Mouse (Mus musculus) limb, embryonic 15.5 days (tissue): ENCODE measurements around the gene Ano6. TPM values are rescaled to one million over a fixed set of nuclear protein-coding genes. Genes with fewer than 3 reads are reported as not detected.

Experiments used
- ATAC-seq: fragments of 200-750 bp; cut with Nextera tagmentation; 2 replicates; pipeline ENCODE4 v1.8.0; 2017; ENCODE audit warnings: low read depth, moderate TSS enrichment; ENCODE audit not compliant: insufficient number of reproducible peaks, low FRiP score, low TSS enrichment
- H3K27ac ChIP-seq: fragments of 300-500 bp; sonication (generic); 2 replicates; pipeline ENCODE4 v1.5.1; 2015; ENCODE audit warnings: moderate library complexity, mild to moderate bottlenecking, inconsistent platforms
- H3K27me3 ChIP-seq: fragments of 300-500 bp; sonication (generic); 2 replicates; pipeline ENCODE4 v1.6.1; 2015; ENCODE audit warnings: inconsistent platforms
- H3K36me3 ChIP-seq: fragments of 300-500 bp; sonication (generic); 2 replicates; pipeline ENCODE4 v1.6.1; 2015; ENCODE audit warnings: inconsistent platforms
- H3K4me1 ChIP-seq: fragments of 300-500 bp; sonication (generic); 2 replicates; pipeline ENCODE4 v1.6.1; 2015; ENCODE audit warnings: inconsistent platforms
- H3K4me2 ChIP-seq: fragments of 300-500 bp; sonication (generic); 2 replicates; pipeline ENCODE4 v1.6.1; 2015; ENCODE audit warnings: mild to moderate bottlenecking, inconsistent platforms
- H3K4me3 ChIP-seq: fragments of 300-500 bp; sonication (generic); 2 replicates; pipeline ENCODE4 v1.5.1; 2015; ENCODE audit warnings: mild to moderate bottlenecking, inconsistent platforms
- H3K9ac ChIP-seq: fragments of 300-500 bp; sonication (generic); 2 replicates; pipeline ENCODE4 v1.6.1; 2015; ENCODE audit warnings: inconsistent platforms
- H3K9me3 ChIP-seq: fragments of 300-500 bp; sonication (generic); 2 replicates; pipeline ENCODE4 v1.6.1; 2016; ENCODE audit warnings: inconsistent platforms
- WGBS: fragments of 180-500 bp; shearing (Covaris S2); methylation state at CpG from one replicate; pipeline ENCODE4 v1.1.7; 2015; 5-methylcytosine and 5-hydroxymethylcytosine counted together
- polyA plus RNA-seq: library from polyadenylated mRNA; unstranded; fragments of >200 nt; fragmentation: Nextera tagmentation; extraction: Ambion mirVana; gene quantifications from 2 replicates; pipeline ENCODE4 v1.2.1, GENCODE M21; 2015

Ano6 gene
- polyA plus RNA-seq, 1 experiment from 2014 or later, result 50.3 TPM

- no peaks in the 10 kb centered on the region for H3K36me3 ChIP-seq
- H3K4me3 ChIP-seq, result no peak overlapping the region
- no peak for ATAC-seq
- no peaks in the 10 kb centered on the region for H3K4me1 ChIP-seq
- no peaks in the 10 kb centered on the region for H3K27me3 ChIP-seq
- 91% methylated on average over 10 of the region's 10 CpGs for WGBS
- no peak overlapping the region for H3K4me2 ChIP-seq
- no peak overlapping the region for H3K27ac ChIP-seq
- H3K9ac ChIP-seq, result no peak overlapping the region
- H3K9me3 ChIP-seq, result no peaks in the 10 kb centered on the region
Observed at GRCm38 (mm10) chr15:95875898-95876297, 85.3 kb downstream of the Ano6 start.

DNA sequence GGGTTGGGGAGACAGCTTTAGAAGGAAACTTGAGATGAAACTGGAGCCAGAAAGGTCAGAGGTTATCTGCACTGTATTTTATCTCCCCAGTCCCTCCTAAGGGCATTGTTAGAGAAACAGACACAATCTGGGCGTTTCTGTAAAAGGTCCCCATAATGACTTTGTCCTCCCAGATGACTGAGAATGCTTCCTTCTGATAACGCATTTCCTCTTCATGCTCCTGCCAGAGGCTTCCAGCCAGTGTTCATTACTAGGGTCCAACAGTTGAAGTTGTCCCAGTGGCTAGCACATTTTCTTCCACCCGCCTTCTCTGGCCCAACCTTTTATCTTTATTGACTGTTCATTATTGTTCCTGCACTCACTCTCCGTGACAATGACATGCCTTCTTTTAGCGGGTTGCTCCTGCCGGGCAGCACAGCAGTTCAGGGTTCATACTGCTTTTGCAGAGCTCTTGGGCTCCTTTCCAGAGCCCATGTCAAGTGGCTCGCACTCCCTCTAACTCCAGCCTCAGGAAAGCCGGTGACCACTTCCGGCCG lies 90.0 kb downstream of the Ano6 start:
- Histone ChIP-seq H3K36me3 (no peaks in the 10 kb centered on the region), H3K4me2 (no peak overlapping the region), H3K27ac (no peak overlapping the region), H3K9me3 (no peaks in the 10 kb centered on the region), H3K4me3 (no peak overlapping the region), H3K9ac (no peak overlapping the region), H3K4me1 (peaks cover 8% of the 10 kb centered on the region), H3K27me3 (no peaks in the 10 kb centered on the region)
- ATAC-seq, result no peak
- WGBS, result 50% methylated on average over 10 of the region's 10 CpGs

DNA sequence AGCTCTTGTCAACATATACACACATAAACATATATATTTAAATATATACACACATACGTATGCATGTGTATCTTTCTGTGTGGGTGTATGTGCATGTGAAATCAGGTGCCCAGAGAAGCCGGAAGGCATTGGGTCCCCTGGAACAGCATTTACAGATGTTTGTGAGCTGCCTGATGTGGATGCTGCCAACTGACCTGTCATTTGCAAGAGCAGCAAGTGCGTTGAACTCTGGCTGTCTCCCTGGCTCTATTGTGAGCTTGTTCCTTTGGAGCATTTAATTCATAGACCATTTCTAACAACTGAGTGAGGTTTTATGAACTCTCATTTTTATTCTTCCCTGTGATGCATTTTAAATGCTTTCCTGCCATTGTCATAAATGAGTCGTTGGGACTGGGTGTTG lies 91.8 kb downstream of the Ano6 start:
- H3K9me3 ChIP-seq, result no peaks in the 10 kb centered on the region
- peaks cover 23% of the 10 kb centered on the region for H3K4me1 ChIP-seq
- H3K36me3 ChIP-seq, result no peaks in the 10 kb centered on the region
- no peak overlapping the region for H3K4me2 ChIP-seq
- H3K9ac ChIP-seq, result no peak overlapping the region
- H3K27ac ChIP-seq, result no peak overlapping the region
- WGBS, result 84% methylated on average over 4 of the region's 4 CpGs
- no peaks in the 10 kb centered on the region for H3K27me3 ChIP-seq
- no peak overlapping the region for H3K4me3 ChIP-seq
- no peak for ATAC-seq

DNA sequence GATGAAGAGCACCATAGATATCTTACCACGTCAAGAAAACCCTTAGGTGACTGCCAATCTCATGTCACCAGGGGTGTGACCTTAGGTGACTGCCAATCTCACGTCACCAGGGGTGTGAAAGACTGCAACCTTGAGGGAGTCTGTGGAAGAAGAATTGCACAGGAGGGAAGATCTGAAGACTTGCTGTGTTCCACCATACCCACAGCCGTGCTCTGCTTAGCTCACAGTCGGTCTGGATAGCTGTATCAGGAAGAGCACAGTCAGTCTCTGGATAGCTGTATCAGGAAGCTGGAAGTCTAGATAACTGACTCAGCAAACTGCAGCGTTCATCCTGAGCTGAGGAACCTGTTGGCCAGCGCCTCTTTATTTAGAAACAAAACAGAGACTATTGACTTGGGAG lies 92.9 kb downstream of the Ano6 start:
- H3K4me3 ChIP-seq, result no peak overlapping the region
- no peak for ATAC-seq
- 81% methylated on average over 6 of the region's 6 CpGs for WGBS

DNA sequence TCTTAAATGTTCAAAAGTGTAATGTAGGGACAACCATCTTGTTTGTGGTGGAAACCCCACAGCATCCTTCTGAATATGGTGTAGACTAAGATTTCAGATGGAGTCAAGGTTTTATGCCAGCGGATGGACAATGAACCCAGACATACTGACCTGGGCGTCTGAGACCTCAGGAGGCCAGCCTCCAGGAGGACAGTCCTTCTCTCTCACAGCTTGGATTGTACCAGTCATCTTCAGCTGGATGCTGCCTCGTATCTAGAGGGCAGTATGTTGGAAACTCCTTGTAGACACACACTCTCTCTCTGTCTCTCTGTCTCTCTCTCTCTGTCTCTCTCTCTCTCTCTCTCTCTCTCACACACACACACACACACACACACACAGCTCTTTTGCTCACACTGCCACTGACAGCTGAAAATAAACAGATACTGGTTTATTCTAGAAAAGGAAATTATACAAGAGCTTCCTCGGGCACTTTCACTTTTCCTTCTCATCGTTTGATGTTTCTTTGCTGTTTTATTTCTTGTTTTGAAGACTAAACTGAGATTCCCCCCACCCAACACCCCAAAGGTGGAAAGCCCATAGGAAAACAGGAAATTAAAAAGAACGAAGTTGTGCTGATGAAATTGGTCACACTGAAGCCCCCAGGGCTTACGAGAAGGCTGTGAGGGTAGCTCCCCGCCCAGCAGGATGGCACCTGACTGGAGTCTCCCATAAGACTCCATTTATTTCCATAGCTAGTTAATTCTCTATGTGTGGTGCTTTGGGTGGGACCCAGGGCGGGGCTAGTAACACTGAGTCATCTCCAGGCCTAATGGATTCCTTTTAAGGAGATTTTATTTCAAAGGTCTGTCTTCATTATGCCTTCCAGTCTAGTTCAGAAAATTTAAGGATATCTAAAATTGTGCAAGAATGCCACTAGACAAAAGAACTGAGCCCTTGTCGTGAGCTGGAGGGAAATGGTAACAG lies 94.3 kb downstream of the Ano6 start:
- no peak overlapping the region for H3K4me2 ChIP-seq
- no peak overlapping the region for H3K9ac ChIP-seq
- no peak overlapping the region for H3K27ac ChIP-seq

More for the DNA sequence above, 92.9 kb downstream of the Ano6 start:
- no peak overlapping the region for H3K9ac ChIP-seq
- no peaks in the 10 kb centered on the region for H3K27me3 ChIP-seq
- H3K9me3 ChIP-seq, result no peaks in the 10 kb centered on the region
- no peak overlapping the region for H3K4me2 ChIP-seq
- no peaks in the 10 kb centered on the region for H3K36me3 ChIP-seq
- H3K4me1 ChIP-seq, result peaks cover 24% of the 10 kb centered on the region
- H3K27ac ChIP-seq, result no peak overlapping the region

GRCm38 (mm10) chr15:95885953-95886820 lies 95.5 kb downstream of the Ano6 start:
- no peaks in the 10 kb centered on the region for H3K27me3 ChIP-seq
- H3K4me2 ChIP-seq, result no peak overlapping the region
- H3K9me3 ChIP-seq, result no peaks in the 10 kb centered on the region
- H3K27ac ChIP-seq, result peak overlapping the region; percentile 61
- H3K9ac ChIP-seq, result no peak overlapping the region
- no peak overlapping the region for H3K4me3 ChIP-seq
- peaks cover 24% of the 10 kb centered on the region for H3K4me1 ChIP-seq
- H3K36me3 ChIP-seq, result no peaks in the 10 kb centered on the region
- ATAC-seq, result no peak
- WGBS, result 50% methylated on average over 18 of the region's 18 CpGs

More for the DNA sequence above, 94.3 kb downstream of the Ano6 start:
- WGBS, result 73% methylated on average over 10 of the region's 10 CpGs
- H3K4me3 ChIP-seq, result no peak overlapping the region
- no peaks in the 10 kb centered on the region for H3K36me3 ChIP-seq
- peaks cover 24% of the 10 kb centered on the region for H3K4me1 ChIP-seq
- H3K9me3 ChIP-seq, result no peaks in the 10 kb centered on the region
- no peaks in the 10 kb centered on the region for H3K27me3 ChIP-seq
- ATAC-seq, result no peak

GRCm38 (mm10) chr15:95887365-95887764 lies 96.7 kb downstream of the Ano6 start:
- Histone ChIP-seq H3K36me3 (no peaks in the 10 kb centered on the region), H3K27me3 (no peaks in the 10 kb centered on the region), H3K4me1 (peaks cover 24% of the 10 kb centered on the region), H3K9ac (no peak overlapping the region), H3K9me3 (no peaks in the 10 kb centered on the region), H3K4me3 (no peak overlapping the region), H3K27ac (0 out of 2 replicates have a peak overlapping the region, but pooled peaks have one; percentile 27), H3K4me2 (no peak overlapping the region)
- WGBS, result 42% methylated on average over 5 of the region's 5 CpGs
- no peak for ATAC-seq

GRCm38 (mm10) chr15:95888556-95888955 lies 97.9 kb downstream of the Ano6 start:
- H3K4me2 ChIP-seq, result no peak overlapping the region
- no peak overlapping the region for H3K4me3 ChIP-seq
- no peaks in the 10 kb centered on the region for H3K27me3 ChIP-seq
- 82% methylated on average over 5 of the region's 5 CpGs for WGBS
- no peak overlapping the region for H3K27ac ChIP-seq
- peaks cover 29% of the 10 kb centered on the region for H3K4me1 ChIP-seq
- no peaks in the 10 kb centered on the region for H3K36me3 ChIP-seq
- H3K9me3 ChIP-seq, result no peaks in the 10 kb centered on the region
- H3K9ac ChIP-seq, result no peak overlapping the region
- no peak for ATAC-seq

DNA sequence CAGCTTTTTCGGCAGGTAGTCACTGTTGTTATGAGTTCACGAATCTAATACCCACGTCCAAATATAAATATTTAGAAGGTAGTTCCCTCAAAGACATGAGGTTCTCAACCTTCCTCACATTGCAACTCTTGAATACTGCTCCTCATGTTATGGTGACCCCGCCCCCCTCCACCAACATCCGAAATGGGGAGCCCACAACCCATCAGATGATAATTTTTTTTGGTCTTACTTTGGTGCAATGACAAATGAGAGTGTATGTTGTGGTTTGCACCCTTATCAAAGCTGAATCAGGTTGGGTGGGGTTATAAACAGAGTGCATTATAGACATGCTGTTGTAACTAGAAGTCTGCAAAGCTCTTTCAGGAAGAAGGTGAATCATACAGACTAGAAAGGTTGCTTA lies 99.7 kb downstream of the Ano6 start:
- ATAC-seq, result no peak
- Histone ChIP-seq H3K4me3 (no peak overlapping the region), H3K36me3 (0 out of 2 replicates have a peak, but pooled peaks cover 3% of the 10 kb centered on the region), H3K9me3 (no peaks in the 10 kb centered on the region), H3K27ac (no peak overlapping the region), H3K27me3 (no peaks in the 10 kb centered on the region), H3K4me2 (no peak overlapping the region), H3K9ac (no peak overlapping the region), H3K4me1 (peaks cover 23% of the 10 kb centered on the region)
- 92% methylated on average over 5 of the region's 5 CpGs for WGBS

DNA sequence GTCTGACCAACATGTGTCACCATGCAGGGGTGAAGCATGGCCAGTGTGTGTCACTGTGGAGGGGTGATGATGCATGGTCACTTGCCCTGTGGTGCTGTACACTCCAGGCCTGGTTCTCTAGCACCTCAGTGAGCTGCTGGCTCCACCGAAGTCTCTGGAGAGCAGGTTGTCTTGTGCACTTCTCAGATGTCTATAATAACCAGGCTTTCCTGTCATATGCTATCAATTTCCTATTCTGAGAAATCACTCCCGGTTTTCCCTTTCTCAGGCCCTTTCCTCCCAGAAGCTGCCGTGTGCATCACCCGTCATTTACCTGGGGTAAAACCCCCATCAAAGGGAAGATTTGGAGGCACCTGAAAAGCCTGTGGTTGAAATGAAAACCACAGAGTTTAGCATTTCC lies 101.5 kb downstream of the Ano6 start:
- Histone ChIP-seq H3K27ac (no peak overlapping the region), H3K4me3 (no peak overlapping the region), H3K36me3 (0 out of 2 replicates have a peak, but pooled peaks cover 10% of the 10 kb centered on the region), H3K27me3 (no peaks in the 10 kb centered on the region), H3K9me3 (no peaks in the 10 kb centered on the region), H3K9ac (no peak overlapping the region), H3K4me2 (no peak overlapping the region), H3K4me1 (peaks cover 9% of the 10 kb centered on the region; the same call in 1 of the 2 replicates)
- 37% methylated on average over 4 of the region's 4 CpGs for WGBS
- ATAC-seq, result no peak

DNA sequence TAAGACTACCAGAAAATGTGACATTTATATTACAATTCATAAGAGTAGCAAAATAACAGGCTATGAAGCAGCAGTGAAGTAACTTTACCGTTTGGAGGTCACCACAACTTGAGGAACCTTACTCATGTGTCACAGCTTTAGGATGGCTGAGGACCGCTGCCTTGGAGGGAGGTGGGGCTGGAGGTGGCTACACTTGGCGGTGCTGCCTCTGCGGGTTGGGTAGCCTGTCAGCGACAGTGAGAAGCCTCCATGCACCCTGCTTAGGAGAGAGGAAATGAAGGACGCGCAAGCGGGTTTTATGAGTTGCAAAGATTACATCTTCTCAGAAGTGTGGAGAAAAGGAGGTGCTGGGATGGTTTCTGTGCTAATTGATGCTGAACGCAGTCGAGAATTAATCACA lies 102.3 kb downstream of the Ano6 start:
- H3K27me3 ChIP-seq, result no peaks in the 10 kb centered on the region
- H3K27ac ChIP-seq, result no peak overlapping the region
- no peak overlapping the region for H3K4me2 ChIP-seq
- H3K4me3 ChIP-seq, result no peak overlapping the region
- ATAC-seq, result no peak
- H3K36me3 ChIP-seq, result 0 out of 2 replicates have a peak, but pooled peaks cover 10% of the 10 kb centered on the region
- WGBS, result 37% methylated on average over 10 of the region's 10 CpGs
- H3K4me1 ChIP-seq, result peaks cover 5% of the 10 kb centered on the region; the same call in 1 of the 2 replicates
- H3K9me3 ChIP-seq, result no peaks in the 10 kb centered on the region
- no peak overlapping the region for H3K9ac ChIP-seq
